ENCODE assay signal across 8 mouse cellular contexts in genomic region chr8:117257821-117258575, GRCm38 (mm10). TPM values are rescaled to one million over a fixed set of nuclear protein-coding genes. Genes with fewer than 3 reads are reported as not detected.
DNase-seq lines count a peak whose midpoint lies in the region; ATAC-seq and TF ChIP-seq lines count a peak whose summit lies in the region.

No protein-coding gene starts in this region.

- TF ChIP-seq EP300 in heart, adult 2 months (IDR thresholded peaks at IDR 0.05; ENCODE audit: insufficient read depth, low read depth, low read length) = no peak
- TF ChIP-seq EP300 in lung, postnatal 0 days (IDR thresholded peaks at IDR 0.05) = no peak

- intact Hi-C loops in heart, adult 2 months (cut with DNase I) = loop anchor here (2.0 to 10.0 kb wide), 3 partner anchors 39 to 107 kb away; no protein-coding TSS in a partner anchor

- ATAC-seq in lung, postnatal 0 days = peak; percentile 2; the same call in 1 of the 2 replicates
- no peak; the same call in 1 of the 2 replicates for ATAC-seq in monocyte, adult 5-6 weeks (replicated peaks; ENCODE audit: insufficient number of reproducible peaks, low FRiP score, low TSS enrichment, poor library complexity, severe bottlenecking)

- peak overlapping the region; percentile 78 for H3K4me2 ChIP-seq in lung, postnatal 0 days (replicated peaks; ENCODE audit: low read depth, low read length)

- peak; percentile 61 for TF ChIP-seq POLR2A in heart, adult 2 months (IDR thresholded peaks at IDR 0.05; ENCODE audit: insufficient read depth, low read depth, low read length)
- TF ChIP-seq POLR2A in small intestine, adult 2 months (IDR thresholded peaks at IDR 0.05; ENCODE audit: low read depth, low read length) = peak; percentile 52; the same call in 1 of the 2 replicates

- 22% methylated on average over 22 of the region's 22 CpGs for WGBS in heart, adult 2 months
- under 1% methylated on average over 22 of the region's 22 CpGs for WGBS in lung, postnatal 0 days
- WGBS in small intestine, adult 2 months = under 1% methylated on average over 22 of the region's 22 CpGs

- H3K27ac ChIP-seq in layer of hippocampus, adult 2 months = peak overlapping the region; percentile 96
- H3K27ac ChIP-seq in brown adipose tissue, adult 24 weeks (replicated peaks; ENCODE audit: low read depth, low read length) = peak overlapping the region; percentile 59
- peak overlapping the region; percentile 88 for H3K27ac ChIP-seq in heart, adult 2 months
- H3K27ac ChIP-seq in lung, postnatal 0 days (ENCODE audit: low read length) = peak overlapping the region; percentile 95
- peak overlapping the region; percentile 94 for H3K27ac ChIP-seq in small intestine, adult 2 months (ENCODE audit: insufficient read depth, low read depth, low read length)

- H3K27me3 ChIP-seq in heart, adult 2 months (ENCODE audit: control insufficient read depth, insufficient read depth, low read length) = no peaks in the 10 kb centered on the region
- no peaks in the 10 kb centered on the region for H3K27me3 ChIP-seq in lung, postnatal 0 days (replicated peaks; ENCODE audit: insufficient read depth, low read length)
- no peaks in the 10 kb centered on the region for H3K27me3 ChIP-seq in small intestine, adult 2 months (ENCODE audit: control insufficient read depth, insufficient read depth, low read length)

- H3K4me1 ChIP-seq in brown adipose tissue, adult 24 weeks (ENCODE audit: control insufficient read depth, insufficient read depth, insufficient read length, low read length) = peaks cover 24% of the 10 kb centered on the region
- peaks cover 16% of the 10 kb centered on the region for H3K4me1 ChIP-seq in heart, adult 2 months (ENCODE audit: control insufficient read depth, insufficient read depth, low read length)
- peaks cover 29% of the 10 kb centered on the region; the same call in 1 of the 2 replicates for H3K4me1 ChIP-seq in lung, postnatal 0 days (ENCODE audit: insufficient read depth, low read depth, low read length)
- peaks cover 24% of the 10 kb centered on the region for H3K4me1 ChIP-seq in small intestine, adult 2 months (ENCODE audit: control insufficient read depth, insufficient read depth, insufficient read length, low read length)

- H3K36me3 ChIP-seq in heart, adult 2 months (ENCODE audit: control insufficient read depth, insufficient read depth, low read length) = no peaks in the 10 kb centered on the region
- H3K36me3 ChIP-seq in lung, postnatal 0 days (ENCODE audit: insufficient read depth, low read length) = no peaks in the 10 kb centered on the region
- H3K36me3 ChIP-seq in small intestine, adult 2 months (ENCODE audit: control insufficient read depth, insufficient read depth, low read length) = no peaks in the 10 kb centered on the region

- H3K9me3 ChIP-seq in lung, postnatal 0 days (ENCODE audit: low read length) = no peaks in the 10 kb centered on the region

- DNase-seq in layer of hippocampus, adult 2 months (ENCODE audit: low spot score in 2 of 2) = no peak
- DNase-seq in layer of hippocampus, postnatal 25 days (ENCODE audit: extremely low spot score in 1 of 2, low spot score in 1 of 2) = no peak
- peak; percentile 50 to 58 for DNase-seq in heart, adult 2 months
- peak; percentile 63 for DNase-seq in kidney, adult 18-20 months
- DNase-seq in lung, postnatal 0 days (ENCODE audit: low spot score) = peak; percentile 79

- peak overlapping the region; percentile 66 for H3K4me3 ChIP-seq in layer of hippocampus, adult 2 months
- H3K4me3 ChIP-seq in brown adipose tissue, adult 24 weeks (ENCODE audit: insufficient read depth, low read depth, low read length) = peak overlapping the region; percentile 79
- H3K4me3 ChIP-seq in heart, adult 2 months = peak overlapping the region; percentile 88
- peak overlapping the region; percentile 96 for H3K4me3 ChIP-seq in lung, postnatal 0 days (ENCODE audit: low read depth, low read length)
- H3K4me3 ChIP-seq in small intestine, adult 2 months (ENCODE audit: low read depth, low read length) = peak overlapping the region; percentile 99

- H3K9ac ChIP-seq in heart, adult 2 months (ENCODE audit: low read depth, low read length) = peak overlapping the region; percentile 94
- peak overlapping the region; percentile 94 for H3K9ac ChIP-seq in lung, postnatal 0 days (replicated peaks; ENCODE audit: low read depth)

- H3K79me2 ChIP-seq in heart, adult 2 months (replicated peaks; ENCODE audit: control insufficient read depth, insufficient read depth, low read length) = 0 out of 2 replicates have a peak, but pooled peaks cover 1% of the 10 kb centered on the region

- TF ChIP-seq CTCF in layer of hippocampus, adult 2 months (conservative IDR thresholded peaks at IDR 0.05) = no peak
- no peak for TF ChIP-seq CTCF in heart, adult 2 months (IDR thresholded peaks at IDR 0.05)
- TF ChIP-seq CTCF in lung, postnatal 0 days (IDR thresholded peaks at IDR 0.05) = no peak
- no peak for TF ChIP-seq CTCF in small intestine, adult 2 months (IDR thresholded peaks at IDR 0.05; ENCODE audit: extremely low read depth, insufficient read length, insufficient replicate concordance, low read depth, low read length)

RNA-seq across cellular contexts. Expression of gene Cmip, which starts 1.1 kb away (rescaled TPM):
- 100 to 1,000 TPM; 269 to 286 TPM for total RNA-seq in layer of hippocampus, adult 2 months (2021)
- 100 to 1,000 TPM; 288 to 289 TPM for total RNA-seq in layer of hippocampus, postnatal 25 days (2021)
- 4.2 and 6.1 TPM in 2 replicates for polyA plus RNA-seq in brown adipose tissue, adult 24 weeks (2012; ENCODE audit: insufficient read depth, insufficient read length, missing spikeins)
- total RNA-seq in heart, adult 2 months (2021) = 10 to 100 TPM; 20.1 to 20.8 TPM
- 11.8 and 13.6 TPM in 2 replicates for polyA plus RNA-seq in heart, adult 2 months (2012; rRNA removed)
- 27.6 and 29.6 TPM in 2 replicates for polyA plus RNA-seq in lung, postnatal 0 days (2015; fragmentation: Nextera tagmentation; extraction: Ambion mirVana)
- polyA plus RNA-seq in small intestine, adult 2 months (2012; rRNA removed) = 58.7 and 129 TPM in 2 replicates
- total RNA-seq in monocyte, adult 5-6 weeks (2017) = 27.4 to 61.1 TPM (median 27.9 TPM) in 3 replicates

Comparison
In these comparisons a context has a peak if more than half of its experiments do, and no peak if none do; other contexts are left out.
1. DNase-seq: peak in heart, adult 2 months (2 of 2), kidney, adult 18-20 months (single experiment) and lung, postnatal 0 days (single experiment); none in layer of hippocampus, adult 2 months (0 of 2) and layer of hippocampus, postnatal 25 days (0 of 2).
2. Peak in every context shown above with its lines, with median percentiles within 50 percentile points of each other: H3K27ac ChIP-seq and H3K4me3 ChIP-seq.